Mouse (Mus musculus) forebrain, embryonic 15.5 days (tissue): ENCODE measurements around the gene Ccdc142. TPM values are rescaled to one million over a fixed set of nuclear protein-coding genes. Genes with fewer than 3 reads are reported as not detected.

Experiments
- ATAC-seq: fragments of 200-750 bp; cut with Nextera tagmentation; replicated peaks from 2 replicates; pipeline ENCODE4 v1.8.0; 2017; ENCODE audit warnings: mild to moderate bottlenecking, moderate TSS enrichment, moderate library complexity
- H3K27ac ChIP-seq: fragments of 300-500 bp; sonication (generic); replicated peaks from 2 replicates; pipeline ENCODE4 v1.5.1; 2015; ENCODE audit warnings: mild to moderate bottlenecking, inconsistent platforms
- H3K27me3 ChIP-seq: fragments of 300-500 bp; sonication (generic); 2 replicates; pipeline ENCODE4 v1.6.1; 2015; ENCODE audit warnings: inconsistent platforms
- H3K36me3 ChIP-seq: fragments of 300-500 bp; sonication (generic); 2 replicates; pipeline ENCODE4 v1.6.1; 2015; ENCODE audit warnings: mild to moderate bottlenecking, inconsistent platforms
- H3K4me1 ChIP-seq: fragments of 300-500 bp; sonication (generic); 2 replicates; pipeline ENCODE4 v1.6.1; 2015; ENCODE audit warnings: inconsistent platforms
- H3K4me2 ChIP-seq: fragments of 300-500 bp; sonication (generic); replicated peaks from 2 replicates; pipeline ENCODE4 v1.6.1; 2015; ENCODE audit warnings: mild to moderate bottlenecking, inconsistent platforms
- H3K4me3 ChIP-seq: fragments of 300-500 bp; sonication (generic); 2 replicates; pipeline ENCODE4 v1.5.1; 2015; ENCODE audit warnings: mild to moderate bottlenecking, inconsistent platforms
- H3K9ac ChIP-seq: fragments of 300-500 bp; sonication (generic); replicated peaks from 2 replicates; pipeline ENCODE4 v1.6.1; 2015; ENCODE audit warnings: mild to moderate bottlenecking, inconsistent platforms
- H3K9me3 ChIP-seq: fragments of 300-500 bp; sonication (generic); 2 replicates; pipeline ENCODE4 v1.6.1; 2016; ENCODE audit warnings: inconsistent platforms
- WGBS: fragments of 180-500 bp; shearing (Covaris S2); methylation state at CpG from one replicate; pipeline ENCODE4 v1.1.7; 2015; ENCODE audit warnings: mixed read lengths; 5-methylcytosine and 5-hydroxymethylcytosine counted together
- polyA plus RNA-seq: library from polyadenylated mRNA; unstranded; fragments of >200 nt; fragmentation: Nextera tagmentation; extraction: Ambion mirVana; gene quantifications from 2 replicates; pipeline ENCODE4 v1.2.1, GENCODE M21; 2015

The Ccdc142 gene
- polyA plus RNA-seq: 3.8 and 4.3 TPM in 2 replicates

GRCm38 (mm10) chr6:83101316-83101687 lies at the start of gene Ccdc142, which contains the start of gene Gm42688:
Gene Ccdc142, plus strand, starts transcription at chr6:83101601.
Gene Gm42688, plus strand, starts transcription at chr6:83101617.
- Histone ChIP-seq H3K27me3 (peaks cover 3% of the 10 kb centered on the region; the same call in 1 of the 2 replicates), H3K4me3 (peak within 1 kb of the TSS; percentile 84), H3K36me3 (no peaks in the 10 kb centered on the region), H3K9ac (peak within 1 kb of the TSS; percentile 84), H3K9me3 (no peaks in the 10 kb centered on the region), H3K27ac (peak within 1 kb of the TSS; percentile 82), H3K4me2 (peak within 1 kb of the TSS; percentile 100), H3K4me1 (peaks cover 26% of the 10 kb centered on the region)
- peak; percentile 81 for ATAC-seq
- under 1% methylated on average over 25 of the region's 25 CpGs for WGBS

- 3% methylated on average over 26 of the region's 26 CpGs for WGBS
These were observed 48.1 kb upstream of the Ccdc142 start for GRCm38 (mm10) chr6:83053136-83053960.

GRCm38 (mm10) chr6:83054074-83054851 lies 47.1 kb upstream of the Ccdc142 start, which contains the start of gene Aup1:
Gene Aup1, plus strand, starts transcription at chr6:83054521.
- Histone ChIP-seq H3K27me3 (no peaks in the 10 kb centered on the region), H3K27ac (peak within 1 kb of the TSS; percentile 85), H3K36me3 (peaks cover 25% of the 10 kb centered on the region), H3K4me2 (peak within 1 kb of the TSS; percentile 71), H3K9ac (peak within 1 kb of the TSS; percentile 89), H3K9me3 (no peaks in the 10 kb centered on the region), H3K4me1 (peaks cover 29% of the 10 kb centered on the region), H3K4me3 (peak within 1 kb of the TSS; percentile 75)
- peak; percentile 98 for ATAC-seq
- WGBS: under 1% methylated on average over 64 of the region's 64 CpGs

More at GRCm38 (mm10) chr6:83053136-83053960, 48.1 kb upstream of the Ccdc142 start:
- Histone ChIP-seq H3K9me3 (no peaks in the 10 kb centered on the region), H3K9ac (peak overlapping the region; percentile 89), H3K4me3 (peak overlapping the region; percentile 75), H3K27ac (peak overlapping the region; percentile 85), H3K4me2 (peak overlapping the region; percentile 71), H3K4me1 (peaks cover 29% of the 10 kb centered on the region), H3K36me3 (peaks cover 25% of the 10 kb centered on the region), H3K27me3 (no peaks in the 10 kb centered on the region)
- peak; percentile 1; the same call in 1 of the 2 replicates for ATAC-seq

GRCm38 (mm10) chr6:83054871-83055431 lies 46.5 kb upstream of the Ccdc142 start, which contains the start of gene Htra2:
Gene Htra2, minus strand, starts transcription at chr6:83055273.
- peak; percentile 21 for ATAC-seq
- Histone ChIP-seq H3K27me3 (no peaks in the 10 kb centered on the region), H3K9ac (peak within 1 kb of the TSS; percentile 89), H3K4me2 (peak within 1 kb of the TSS; percentile 71), H3K4me3 (peak within 1 kb of the TSS; percentile 75), H3K9me3 (no peaks in the 10 kb centered on the region), H3K27ac (peak within 1 kb of the TSS; percentile 85), H3K4me1 (peaks cover 29% of the 10 kb centered on the region), H3K36me3 (peaks cover 25% of the 10 kb centered on the region)
- WGBS: under 1% methylated on average over 50 of the region's 50 CpGs

GRCm38 (mm10) chr6:83057790-83058189 lies 43.6 kb upstream of the Ccdc142 start, which contains the start of gene Dqx1:
Gene Dqx1, plus strand, starts transcription at chr6:83057844.
- Histone ChIP-seq H3K4me3 (no peak within 1 kb of the TSS), H3K36me3 (peaks cover 14% of the 10 kb centered on the region), H3K4me1 (peaks cover 24% of the 10 kb centered on the region), H3K27ac (no peak within 1 kb of the TSS), H3K4me2 (no peak within 1 kb of the TSS), H3K9ac (no peak within 1 kb of the TSS), H3K9me3 (no peaks in the 10 kb centered on the region), H3K27me3 (peaks cover 23% of the 10 kb centered on the region)
- ATAC-seq: no peak
- WGBS: 40% methylated on average over 3 of the region's 3 CpGs

GRCm38 (mm10) chr6:83058725-83059124 lies 42.7 kb upstream of the Ccdc142 start:
- Histone ChIP-seq H3K9me3 (no peaks in the 10 kb centered on the region), H3K4me3 (no peak overlapping the region), H3K4me2 (no peak overlapping the region), H3K4me1 (peaks cover 15% of the 10 kb centered on the region), H3K27ac (no peak overlapping the region), H3K36me3 (peaks cover 14% of the 10 kb centered on the region), H3K27me3 (peaks cover 33% of the 10 kb centered on the region), H3K9ac (no peak overlapping the region)
- ATAC-seq: no peak
- WGBS: 84% methylated on average over 2 of the region's 2 CpGs

GRCm38 (mm10) chr6:83065995-83066394 lies 35.4 kb upstream of the Ccdc142 start:
- no peak for ATAC-seq
- Histone ChIP-seq H3K4me3 (no peak overlapping the region), H3K27me3 (peaks cover 97% of the 10 kb centered on the region), H3K9me3 (no peaks in the 10 kb centered on the region), H3K9ac (no peak overlapping the region), H3K36me3 (no peaks in the 10 kb centered on the region), H3K27ac (no peak overlapping the region), H3K4me1 (peaks cover 16% of the 10 kb centered on the region), H3K4me2 (no peak overlapping the region)
- WGBS: 30% methylated on average over 8 of the region's 8 CpGs

GRCm38 (mm10) chr6:83066441-83066840 lies 35.0 kb upstream of the Ccdc142 start:
- Histone ChIP-seq H3K27me3 (peaks cover 97% of the 10 kb centered on the region), H3K27ac (no peak overlapping the region), H3K4me2 (no peak overlapping the region), H3K36me3 (no peaks in the 10 kb centered on the region), H3K9me3 (no peaks in the 10 kb centered on the region), H3K4me3 (no peak overlapping the region), H3K4me1 (peaks cover 20% of the 10 kb centered on the region), H3K9ac (no peak overlapping the region)
- ATAC-seq: no peak
- WGBS: 31% methylated on average over 6 of the region's 6 CpGs

- peaks cover 21% of the 10 kb centered on the region for H3K4me1 ChIP-seq
- WGBS: under 1% methylated on average over 8 of the region's 8 CpGs
- H3K27me3 ChIP-seq: peaks cover 96% of the 10 kb centered on the region
- no peak overlapping the region for H3K4me2 ChIP-seq
- H3K36me3 ChIP-seq: no peaks in the 10 kb centered on the region
- H3K4me3 ChIP-seq: no peak overlapping the region
- no peak for ATAC-seq
- no peak overlapping the region for H3K9ac ChIP-seq
- no peaks in the 10 kb centered on the region for H3K9me3 ChIP-seq
- H3K27ac ChIP-seq: no peak overlapping the region
These were observed 33.2 kb upstream of the Ccdc142 start for GRCm38 (mm10) chr6:83068221-83068620.

- Histone ChIP-seq H3K36me3 (no peaks in the 10 kb centered on the region), H3K4me1 (peaks cover 21% of the 10 kb centered on the region), H3K4me3 (peak overlapping the region; percentile 11; the same call in 1 of the 2 replicates), H3K9me3 (no peaks in the 10 kb centered on the region), H3K4me2 (no peak overlapping the region), H3K27me3 (peaks cover 95% of the 10 kb centered on the region), H3K27ac (no peak overlapping the region), H3K9ac (no peak overlapping the region)
- no peak for ATAC-seq
- WGBS: 1% methylated on average over 80 of the region's 81 CpGs
These were observed 32.5 kb upstream of the Ccdc142 start for GRCm38 (mm10) chr6:83068706-83069487.
